Mouse (Mus musculus): Measurements from ENCODE around the gene Supt5. TPM values are rescaled to one million over a fixed set of nuclear protein-coding genes. Genes with fewer than 3 reads are reported as not detected.

The Supt5 gene
- total and polyA plus RNA-seq, 2 experiments from 2014 or later, result 36.6 to 71.4 TPM

- Histone ChIP-seq H3K4me1 (ENCODE audit: control insufficient read depth, insufficient read depth) (no peaks in the 10 kb centered on the region), H3K9me3 (replicated peaks; ENCODE audit: control insufficient read depth, low read length) (no peaks in the 10 kb centered on the region), H3K9ac (replicated peaks; ENCODE audit: low read depth, low read length) (no peak overlapping the region), H3K4me3 (ENCODE audit: low read depth, low read length) (no peak overlapping the region), H3K27me3 (ENCODE audit: control insufficient read depth, insufficient read depth, low read length) (no peaks in the 10 kb centered on the region), H3K36me3 (replicated peaks; ENCODE audit: control insufficient read depth, insufficient read depth, low read length) (peaks cover 100% of the 10 kb centered on the region), H3K27ac (ENCODE audit: low read depth) (no peak overlapping the region), H3K4me2 (ENCODE audit: low read depth, low read length) (no peak overlapping the region)
- ATAC-seq (ENCODE audit: insufficient read depth, low read depth) (no peak), DNase-seq (ENCODE audit: low spot score) (no peak)
- no peak for TF ChIP-seq CTCF (IDR thresholded peaks at IDR 0.05; ENCODE audit: low read depth)
- 90% methylated on average over 15 of the region's 15 CpGs for WGBS
Observed at GRCm38 (mm10) chr7:28321974-28322720, 16.4 kb downstream of the Supt5 start.

- no peak for TF ChIP-seq CTCF (IDR thresholded peaks at IDR 0.05; ENCODE audit: low read depth)
- TF ChIP-seq EP300 (IDR thresholded peaks at IDR 0.05; ENCODE audit: low read depth), result no peak
- Histone ChIP-seq H3K36me3 (replicated peaks; ENCODE audit: control insufficient read depth, insufficient read depth, low read length) (peaks cover 95% of the 10 kb centered on the region), H3K27me3 (ENCODE audit: control insufficient read depth, insufficient read depth, low read length) (no peaks in the 10 kb centered on the region), H3K4me2 (ENCODE audit: low read depth, low read length) (no peak overlapping the region), H3K9me3 (replicated peaks; ENCODE audit: control insufficient read depth, low read length) (no peaks in the 10 kb centered on the region), H3K4me1 (ENCODE audit: control insufficient read depth, insufficient read depth) (no peaks in the 10 kb centered on the region), H3K27ac (ENCODE audit: low read depth) (no peak overlapping the region), H3K4me3 (ENCODE audit: low read depth, low read length) (no peak overlapping the region), H3K9ac (replicated peaks; ENCODE audit: low read depth, low read length) (no peak overlapping the region)
- no peak for DNase-seq (ENCODE audit: low spot score)
- no peak for ATAC-seq (ENCODE audit: insufficient read depth, low read depth)
- 83% methylated on average over 17 of the region's 17 CpGs for WGBS
Observed at GRCm38 (mm10) chr7:28318714-28319113, 19.8 kb downstream of the Supt5 start.

- no peak for DNase-seq (ENCODE audit: low spot score)
- Histone ChIP-seq H3K4me3 (ENCODE audit: low read depth, low read length) (no peak overlapping the region), H3K4me1 (ENCODE audit: control insufficient read depth, insufficient read depth) (no peaks in the 10 kb centered on the region), H3K4me2 (ENCODE audit: low read depth, low read length) (no peak overlapping the region), H3K27ac (ENCODE audit: low read depth) (no peak overlapping the region), H3K9ac (replicated peaks; ENCODE audit: low read depth, low read length) (no peak overlapping the region), H3K9me3 (replicated peaks; ENCODE audit: control insufficient read depth, low read length) (no peaks in the 10 kb centered on the region), H3K27me3 (ENCODE audit: control insufficient read depth, insufficient read depth, low read length) (no peaks in the 10 kb centered on the region), H3K36me3 (replicated peaks; ENCODE audit: control insufficient read depth, insufficient read depth, low read length) (peaks cover 89% of the 10 kb centered on the region)
- TF ChIP-seq EP300 (IDR thresholded peaks at IDR 0.05; ENCODE audit: low read depth) (no peak), CTCF (IDR thresholded peaks at IDR 0.05; ENCODE audit: low read depth) (no peak)
- no peak for ATAC-seq (ENCODE audit: insufficient read depth, low read depth)
- WGBS, result 70% methylated on average over 3 of the region's 3 CpGs
Observed at GRCm38 (mm10) chr7:28318036-28318435, 20.5 kb downstream of the Supt5 start.

- Histone ChIP-seq H3K9ac (replicated peaks; ENCODE audit: low read depth, low read length) (peak within 1 kb of the TSS; percentile 79), H3K36me3 (replicated peaks; ENCODE audit: control insufficient read depth, insufficient read depth, low read length) (peaks cover 58% of the 10 kb centered on the region), H3K27me3 (ENCODE audit: control insufficient read depth, insufficient read depth, low read length) (no peaks in the 10 kb centered on the region), H3K4me2 (ENCODE audit: low read depth, low read length) (peak within 1 kb of the TSS; percentile 97), H3K4me1 (ENCODE audit: control insufficient read depth, insufficient read depth) (peaks cover 7% of the 10 kb centered on the region), H3K4me3 (ENCODE audit: low read depth, low read length) (peak within 1 kb of the TSS; percentile 91), H3K9me3 (replicated peaks; ENCODE audit: control insufficient read depth, low read length) (no peaks in the 10 kb centered on the region), H3K27ac (ENCODE audit: low read depth) (0 out of 2 replicates have a peak within 1 kb of the TSS, but pooled peaks have one; percentile 36)
- peak; percentile 98 for DNase-seq (ENCODE audit: low spot score)
- 1% methylated on average over 44 of the region's 45 CpGs for WGBS
- ATAC-seq (ENCODE audit: insufficient read depth, low read depth), result peak; percentile 98
- TF ChIP-seq EP300 (IDR thresholded peaks at IDR 0.05; ENCODE audit: low read depth) (no peak), CTCF (IDR thresholded peaks at IDR 0.05; ENCODE audit: low read depth) (no peak)
Observed at GRCm38 (mm10) chr7:28311926-28312543, 26.5 kb downstream of the Supt5 start, which contains the start of gene Timm50. Gene Timm50 (minus strand): TSS chr7:28312072.

- H3K36me3 ChIP-seq (replicated peaks; ENCODE audit: control insufficient read depth, insufficient read depth, low read length), result peaks cover 58% of the 10 kb centered on the region
- H3K4me1 ChIP-seq (ENCODE audit: control insufficient read depth, insufficient read depth), result peaks cover 7% of the 10 kb centered on the region
- H3K9me3 ChIP-seq (replicated peaks; ENCODE audit: control insufficient read depth, low read length), result no peaks in the 10 kb centered on the region
- ATAC-seq (ENCODE audit: insufficient read depth, low read depth) (peak; percentile 59), DNase-seq (ENCODE audit: low spot score) (no peak)
- peak overlapping the region; percentile 97 for H3K4me2 ChIP-seq (ENCODE audit: low read depth, low read length)
- peak overlapping the region; percentile 91 for H3K4me3 ChIP-seq (ENCODE audit: low read depth, low read length)
- H3K9ac ChIP-seq (replicated peaks; ENCODE audit: low read depth, low read length), result peak overlapping the region; percentile 79
- WGBS, result 5% methylated on average over 35 of the region's 35 CpGs
- TF ChIP-seq EP300 (IDR thresholded peaks at IDR 0.05; ENCODE audit: low read depth), result no peak
- TF ChIP-seq CTCF (IDR thresholded peaks at IDR 0.05; ENCODE audit: low read depth), result no peak
- H3K27ac ChIP-seq (ENCODE audit: low read depth), result 0 out of 2 replicates have a peak overlapping the region, but pooled peaks have one; percentile 36
- H3K27me3 ChIP-seq (ENCODE audit: control insufficient read depth, insufficient read depth, low read length), result no peaks in the 10 kb centered on the region
Observed at GRCm38 (mm10) chr7:28311151-28311925, 27.2 kb downstream of the Supt5 start.
